In the genomic region with DNA sequence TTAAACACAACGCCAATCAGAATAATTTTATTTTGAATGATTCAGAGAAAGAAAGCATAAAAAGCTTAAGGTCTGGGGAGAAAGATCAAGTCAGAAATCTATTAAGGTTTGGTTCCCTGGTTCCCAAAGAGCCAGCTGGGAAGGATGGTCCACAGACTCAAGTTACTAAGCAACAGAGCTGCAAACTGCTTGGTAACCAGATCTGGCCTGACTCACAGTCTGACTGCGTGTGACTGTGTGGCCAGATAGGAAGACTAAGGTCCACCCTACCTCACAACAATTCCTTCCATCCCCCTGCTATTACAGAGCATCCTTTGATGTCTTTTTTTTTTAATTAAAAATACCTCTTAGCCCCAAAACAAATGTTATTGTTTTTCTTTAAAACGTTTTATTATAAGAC, we compare ENCODE assay signal across 13 mouse cellular contexts.
DNase-seq lines count a peak whose midpoint lies in the region; ATAC-seq lines count a peak whose summit lies in the region.
"Had no signal": no experiment of that assay in that cellular context is flagged by ENCODE, and none has a peak within 500 bp of the region (broad histone marks: within the 10 kb centered on the region; RNA-seq: fewer than 3 reads in every experiment).

No protein-coding gene starts in this region.

- H3K4me1 ChIP-seq in hindbrain, embryonic 15.5 days (replicated peaks) = no peaks in the 10 kb centered on the region
- 0 out of 2 replicates have a peak, but pooled peaks cover 4% of the 10 kb centered on the region for H3K4me1 ChIP-seq in hindbrain, embryonic 10.5 days (replicated peaks)
- no peaks in the 10 kb centered on the region for H3K4me1 ChIP-seq in embryonic facial prominence, embryonic 14.5 days (ENCODE audit: control insufficient read depth, insufficient read depth, low read length)
- H3K4me1 ChIP-seq: lung, embryonic 15.5 days; midbrain, embryonic 12.5 days; neural tube, embryonic 15.5 days had no signal

- 0 out of 2 replicates have a peak, but pooled peaks have one; percentile 51 for ATAC-seq in hindbrain, embryonic 15.5 days (ENCODE audit: low FRiP score, low read depth)
- no peak for ATAC-seq in embryonic facial prominence, embryonic 14.5 days (ENCODE audit: low read depth)

- H3K27me3 ChIP-seq in hindbrain, embryonic 15.5 days = no peaks in the 10 kb centered on the region
- no peaks in the 10 kb centered on the region for H3K27me3 ChIP-seq in hindbrain, embryonic 10.5 days (ENCODE audit: insufficient read depth, poor library complexity, severe bottlenecking)
- no peaks in the 10 kb centered on the region for H3K27me3 ChIP-seq in embryonic facial prominence, embryonic 14.5 days (replicated peaks; ENCODE audit: control insufficient read depth, insufficient read depth, low read length)
- H3K27me3 ChIP-seq: lung, embryonic 15.5 days; midbrain, embryonic 12.5 days; neural tube, embryonic 15.5 days had no signal

- no peaks in the 10 kb centered on the region for H3K9me3 ChIP-seq in hindbrain, embryonic 15.5 days
- H3K9me3 ChIP-seq in hindbrain, embryonic 10.5 days = no peaks in the 10 kb centered on the region
- no peaks in the 10 kb centered on the region for H3K9me3 ChIP-seq in embryonic facial prominence, embryonic 14.5 days (ENCODE audit: control insufficient read depth, low read length)
- H3K9me3 ChIP-seq: lung, embryonic 15.5 days; midbrain, embryonic 12.5 days; neural tube, embryonic 15.5 days had no signal

- H3K27ac ChIP-seq in hindbrain, embryonic 15.5 days (replicated peaks) = no peak overlapping the region
- H3K27ac ChIP-seq in hindbrain, embryonic 10.5 days = no peak overlapping the region
- H3K27ac ChIP-seq in embryonic facial prominence, embryonic 14.5 days (replicated peaks; ENCODE audit: low read depth, low read length) = no peak overlapping the region
- H3K27ac ChIP-seq: lung, embryonic 15.5 days; midbrain, embryonic 12.5 days; neural tube, embryonic 15.5 days had no signal

- no peaks in the 10 kb centered on the region for H3K36me3 ChIP-seq in hindbrain, embryonic 15.5 days
- no peaks in the 10 kb centered on the region for H3K36me3 ChIP-seq in hindbrain, embryonic 10.5 days
- H3K36me3 ChIP-seq in embryonic facial prominence, embryonic 14.5 days (ENCODE audit: control insufficient read depth, insufficient read depth, low read length) = no peaks in the 10 kb centered on the region
- H3K36me3 ChIP-seq: lung, embryonic 15.5 days; midbrain, embryonic 12.5 days; neural tube, embryonic 15.5 days had no signal

- no peak for DNase-seq in hindbrain, embryonic 10.5 days (ENCODE audit: low spot score)
- peak; percentile 11 for DNase-seq in right cerebral cortex, postnatal 4 days
- DNase-seq in right cerebral cortex, postnatal 14 days = no peak
- DNase-seq in embryonic facial prominence, embryonic 14.5 days (ENCODE audit: low spot score) = peak; percentile 34
- DNase-seq in heart, adult 18-20 months = no peak
- no peak for DNase-seq in ovary, postnatal 14 days (ENCODE audit: low spot score)
- DNase-seq: cerebellum, adult 9-11 months; gastrocnemius, postnatal 25 days had no signal

- no peak overlapping the region for H3K4me3 ChIP-seq in hindbrain, embryonic 15.5 days
- no peak overlapping the region for H3K4me3 ChIP-seq in hindbrain, embryonic 10.5 days
- H3K4me3 ChIP-seq in embryonic facial prominence, embryonic 14.5 days (ENCODE audit: low read depth, low read length) = no peak overlapping the region
- H3K4me3 ChIP-seq: erythroblast, embryonic 14.5 days; lung, embryonic 15.5 days; midbrain, embryonic 12.5 days; neural tube, embryonic 15.5 days had no signal

- 66% methylated on average over 3 of the region's 3 CpGs for WGBS in hindbrain, embryonic 15.5 days
- WGBS in hindbrain, embryonic 10.5 days = 64% methylated on average over 3 of the region's 3 CpGs
- 46% methylated on average over 3 of the region's 3 CpGs for WGBS in embryonic facial prominence, embryonic 14.5 days

- no peak overlapping the region for H3K4me2 ChIP-seq in hindbrain, embryonic 15.5 days
- no peak overlapping the region for H3K4me2 ChIP-seq in embryonic facial prominence, embryonic 14.5 days (ENCODE audit: low read depth, low read length)
- H3K4me2 ChIP-seq: lung, embryonic 15.5 days; midbrain, embryonic 12.5 days; neural tube, embryonic 15.5 days had no signal

- no peak overlapping the region for H3K9ac ChIP-seq in hindbrain, embryonic 15.5 days
- H3K9ac ChIP-seq in embryonic facial prominence, embryonic 14.5 days (ENCODE audit: low read depth, low read length) = no peak overlapping the region
- H3K9ac ChIP-seq: lung, embryonic 15.5 days; midbrain, embryonic 12.5 days; neural tube, embryonic 15.5 days had no signal

Comparison
In these comparisons a context has a peak if more than half of its experiments do, and no peak if none do; other contexts are left out.
1. DNase-seq: peak in right cerebral cortex, postnatal 4 days (single experiment) and embryonic facial prominence, embryonic 14.5 days (single experiment); none in hindbrain, embryonic 10.5 days (single experiment), right cerebral cortex, postnatal 14 days (single experiment), heart, adult 18-20 months (0 of 2) and ovary, postnatal 14 days (single experiment).